Mouse (Mus musculus): ENCODE results near the gene Gm9603. TPM values are rescaled to one million over a fixed set of nuclear protein-coding genes. Genes with fewer than 3 reads are reported as not detected.
"Not testable (repeated sequence)": the region's sequence is repeated elsewhere in the genome, so short reads cannot be mapped to it uniquely, and the experiment has no call there.

Gm9603 gene
- total RNA-seq (2015) (not detected in 2 replicates), total RNA-seq (2017) (not detected in 2 replicates)

DNA sequence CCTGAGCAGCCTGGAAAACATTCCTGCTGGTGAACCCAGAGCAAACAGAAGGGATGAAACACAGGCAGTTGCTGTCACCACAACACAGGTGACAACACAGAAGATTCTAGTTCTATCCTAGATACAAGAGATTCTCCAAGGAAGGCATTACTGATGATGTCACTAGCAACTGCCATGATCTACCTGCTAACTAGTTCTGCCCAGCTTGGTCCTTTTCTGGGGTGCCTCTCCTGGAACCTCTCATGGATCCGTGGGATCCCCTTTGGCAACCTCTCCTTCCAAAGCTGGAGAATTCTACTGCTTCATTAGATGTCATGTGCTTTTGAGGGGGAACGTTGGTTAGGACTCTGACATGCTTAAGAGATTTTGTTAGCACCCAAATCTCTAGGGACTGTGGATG, at the start of gene Gm9603:
Gene Gm9603, minus strand, starts transcription at position 101 of the 400 bp plus-strand sequence.
- not testable (repeated sequence) for ATAC-seq (replicated peaks; ENCODE audit: poor library complexity)

DNA sequence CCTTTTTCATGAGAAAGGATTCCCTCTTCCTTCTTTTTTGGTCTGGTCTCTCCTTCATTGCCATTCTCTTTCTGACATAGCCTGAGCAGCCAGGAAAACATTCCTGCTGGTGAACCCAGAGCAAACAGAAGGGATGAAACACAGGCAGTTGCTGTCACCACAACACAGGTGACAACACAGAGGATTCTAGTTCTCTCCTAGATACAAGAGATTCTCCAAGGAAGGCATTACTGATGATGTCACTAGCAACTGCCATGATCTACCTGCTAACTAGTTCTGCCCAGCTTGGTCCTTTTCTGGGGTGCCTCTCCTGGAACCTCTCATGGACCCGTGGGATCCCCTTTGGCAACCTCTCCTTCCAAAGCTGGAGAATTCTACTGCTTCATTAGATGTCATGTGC, 54.3 kb downstream of the Gm9603 start, which contains the start of gene Gm8265:
Gene Gm8265, minus strand, starts transcription at position 101 of the 400 bp plus-strand sequence.
- not testable (repeated sequence) for ATAC-seq (replicated peaks; ENCODE audit: poor library complexity)

Other genes starting within 250 kb of the Gm9603 start
- 0.76 and 1.4 TPM in 2 replicates for gene Gm3194, start 232.0 kb downstream of the Gm9603 start, total RNA-seq (2015)
- 0.91 and 1.00 TPM in 2 replicates for gene Gm3194, start 232.0 kb downstream of the Gm9603 start, total RNA-seq (2017)
- not detected in 2 replicates for gene Gm8246, start 209.6 kb downstream of the Gm9603 start, total RNA-seq (2015)
- gene Gm8246, start 209.6 kb downstream of the Gm9603 start, total RNA-seq (2017), result not detected in 2 replicates
- gene Gm3187, start 203.2 kb downstream of the Gm9603 start, total RNA-seq (2015), result not detected in 2 replicates
- gene Gm3187, start 203.2 kb downstream of the Gm9603 start, total RNA-seq (2017), result not detected in 2 replicates
- gene Gm3488, start 185.8 kb downstream of the Gm9603 start, total RNA-seq (2015), result 0.69 TPM in 1 of 2 replicates, not detected in the other
- not detected in 2 replicates for gene Gm3488, start 185.8 kb downstream of the Gm9603 start, total RNA-seq (2017)
- gene Gm3532, start 149.0 kb downstream of the Gm9603 start, total RNA-seq (2015), result not detected in 2 replicates
- gene Gm3532, start 149.0 kb downstream of the Gm9603 start, total RNA-seq (2017), result not detected in 2 replicates
- not detected in 2 replicates for gene Gm8265, start 54.4 kb downstream of the Gm9603 start, total RNA-seq (2015)
- not detected in 2 replicates for gene Gm8265, start 54.4 kb downstream of the Gm9603 start, total RNA-seq (2017)
- gene Gm3373, start 54.1 kb upstream of the Gm9603 start, total RNA-seq (2015), result not detected in 2 replicates
- not detected in 2 replicates for gene Gm3373, start 54.1 kb upstream of the Gm9603 start, total RNA-seq (2017)
- 0.76 and 1.4 TPM in 2 replicates for gene Gm3383, start 120.5 kb upstream of the Gm9603 start, total RNA-seq (2015)
- 0.91 and 1.00 TPM in 2 replicates for gene Gm3383, start 120.5 kb upstream of the Gm9603 start, total RNA-seq (2017)
- not detected in 2 replicates for gene Gm3424, start 142.9 kb upstream of the Gm9603 start, total RNA-seq (2015)
- gene Gm3424, start 142.9 kb upstream of the Gm9603 start, total RNA-seq (2017), result not detected in 2 replicates
- gene Gm8237, start 192.9 kb upstream of the Gm9603 start, total RNA-seq (2015), result not detected in 2 replicates
- not detected in 2 replicates for gene Gm8237, start 192.9 kb upstream of the Gm9603 start, total RNA-seq (2017)

Measured in megakaryocyte progenitor cell, adult 5-6 weeks (primary cell).